Mouse (Mus musculus) gastrocnemius, postnatal 14 days (tissue): ENCODE measurements around the gene Rps6ka5. TPM values are rescaled to one million over a fixed set of nuclear protein-coding genes. Genes with fewer than 3 reads are reported as not detected.

ENCODE experiments used
- DNase-seq: peaks from one replicate; pipeline ENCODE4 v3.0.0; 2021; ENCODE audit warnings: mixed read lengths
- intact Hi-C: fragments of 180-260 bp; cut with DNase I; formaldehyde crosslinking; loops from one replicate; pipeline ENCODE4 v1.15.1; 2025; ENCODE audit warnings: low total_unique reads
- total RNA-seq, 2 experiments: library from RNA; stranded (reverse); gene quantifications; 2 replicates each; pipeline ENCODE4 v1.2.3; 2021

Gene Rps6ka5
- total RNA-seq, 2 experiments from 2014 or later, result 7.3 to 13.6 TPM

DNA sequence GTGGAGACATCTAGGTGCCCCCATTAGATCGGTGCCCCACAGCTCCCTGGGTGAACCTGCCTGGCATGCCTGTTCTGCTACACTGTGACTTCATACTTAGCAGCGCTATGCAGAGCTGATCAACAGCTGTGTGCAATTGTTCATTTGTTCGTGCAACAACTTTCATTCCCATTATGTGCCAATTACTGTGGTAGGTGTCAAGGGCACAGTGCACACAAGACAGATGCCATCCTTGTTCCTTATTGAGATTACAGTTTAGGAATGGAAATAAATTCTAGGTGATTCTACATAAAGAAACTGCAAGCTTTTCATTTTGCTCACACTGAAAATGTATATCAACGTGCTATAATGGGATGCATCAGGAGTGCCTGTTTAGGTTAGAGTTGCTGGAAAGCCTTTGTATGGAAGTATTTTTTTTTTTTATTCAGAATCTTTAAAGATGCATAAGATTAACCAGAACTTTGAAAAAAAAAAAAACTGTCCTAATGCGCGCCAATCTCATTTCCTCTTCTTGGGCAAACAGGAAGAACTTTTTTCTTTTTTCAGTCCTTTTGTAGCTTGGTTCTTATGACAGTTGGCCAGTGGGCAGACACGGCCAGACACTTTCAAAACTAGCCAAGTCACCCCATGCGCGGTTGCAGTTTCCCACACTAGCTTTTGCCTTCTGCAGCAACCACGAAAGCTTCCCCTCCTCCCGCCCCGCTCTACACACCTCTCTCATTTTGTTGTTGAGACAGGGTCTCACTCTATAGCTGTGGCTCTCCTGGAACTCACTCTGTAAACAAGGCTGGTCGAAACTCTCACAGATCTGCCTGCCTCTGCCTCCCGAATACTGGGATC, 2.1 kb upstream of the Rps6ka5 start:
- no peak for DNase-seq
- intact Hi-C loops, result no loop called here

DNA sequence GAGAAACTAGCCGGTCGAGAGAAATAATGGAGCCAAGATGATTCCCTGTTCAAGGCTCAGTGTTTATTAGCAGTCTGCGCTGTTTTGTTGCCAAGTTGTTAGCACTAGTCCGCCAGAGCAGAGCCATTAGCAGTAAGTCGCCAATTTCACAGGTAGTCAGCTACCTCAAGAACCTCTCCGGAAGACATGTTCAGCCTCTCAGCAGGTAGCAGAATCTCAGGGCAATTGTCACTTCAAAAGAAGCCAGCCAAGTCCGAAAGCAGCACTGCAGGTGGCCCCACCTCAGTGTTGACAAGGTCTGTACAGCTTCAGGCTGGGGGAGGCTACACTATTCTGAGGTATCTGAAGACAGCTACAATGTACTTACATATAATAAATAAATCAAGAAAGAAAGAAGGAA, 1.1 kb upstream of the Rps6ka5 start:
- intact Hi-C loops, result no loop called here
- DNase-seq, result no peak

DNA sequence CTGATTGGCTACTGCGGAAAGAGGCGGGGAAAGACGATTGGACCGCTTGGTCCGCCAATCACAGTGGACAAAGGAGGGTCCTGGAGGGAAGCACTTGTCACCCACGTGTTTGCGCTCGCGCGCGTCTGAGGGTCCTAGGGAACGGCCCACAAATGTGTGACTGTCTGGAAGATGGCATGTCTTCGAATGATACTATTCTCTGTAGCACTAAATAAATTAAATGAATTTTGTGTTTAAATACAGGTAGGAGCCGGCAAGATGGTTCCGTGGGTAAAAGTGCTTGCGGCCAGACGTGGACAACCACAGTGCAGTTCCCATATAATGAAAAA, 1.4 kb downstream of the Rps6ka5 start:
- intact Hi-C loops, result no loop called here
- DNase-seq, result no peak

DNA sequence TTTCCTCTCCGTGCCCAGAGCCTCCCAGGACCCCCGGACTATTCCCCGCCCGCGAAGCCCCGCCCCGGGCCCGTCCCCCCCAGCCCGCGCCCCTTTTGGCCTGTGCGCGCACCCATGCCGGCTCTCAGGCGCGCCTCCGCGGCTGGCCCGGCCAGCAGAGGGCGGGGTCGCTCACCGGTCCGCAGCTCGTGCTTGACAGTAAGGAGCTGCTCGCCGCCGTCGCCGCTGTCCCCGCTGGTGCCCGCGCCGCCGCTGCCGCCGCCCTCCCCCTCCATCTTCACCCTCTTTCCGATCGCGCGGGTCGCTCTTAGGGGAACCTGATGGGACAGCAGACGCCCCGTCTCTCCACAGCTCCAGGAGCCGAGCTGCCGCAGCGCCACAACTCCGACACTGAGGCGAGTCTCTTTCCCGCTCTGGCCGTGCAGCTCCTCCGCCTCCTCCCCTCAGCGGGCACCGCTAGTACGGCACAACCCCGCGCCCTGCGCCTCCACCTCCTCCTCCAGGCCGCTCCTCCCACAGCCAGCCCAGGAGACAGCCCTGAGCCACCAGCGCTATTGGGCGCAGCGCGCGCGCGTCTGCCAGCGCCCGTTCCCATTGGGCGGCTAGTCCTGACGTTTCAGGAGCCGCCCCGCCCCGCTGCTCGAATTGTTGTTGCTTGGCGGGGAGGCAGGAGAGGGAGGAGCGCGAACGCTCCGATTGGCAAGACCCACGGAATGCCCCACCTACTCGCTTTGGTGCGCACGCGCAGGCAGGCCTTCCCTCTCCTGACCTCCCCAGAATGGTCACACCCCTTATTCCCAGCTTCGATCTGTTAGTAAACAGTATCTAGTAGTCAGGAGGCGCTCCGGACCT, 2.0 kb downstream of the Rps6ka5 start:
- intact Hi-C loops, result loop anchor here (5.0 kb wide), 1 partner anchor 112 kb away; no protein-coding TSS in a partner anchor
- DNase-seq, result peak; percentile 100

DNA sequence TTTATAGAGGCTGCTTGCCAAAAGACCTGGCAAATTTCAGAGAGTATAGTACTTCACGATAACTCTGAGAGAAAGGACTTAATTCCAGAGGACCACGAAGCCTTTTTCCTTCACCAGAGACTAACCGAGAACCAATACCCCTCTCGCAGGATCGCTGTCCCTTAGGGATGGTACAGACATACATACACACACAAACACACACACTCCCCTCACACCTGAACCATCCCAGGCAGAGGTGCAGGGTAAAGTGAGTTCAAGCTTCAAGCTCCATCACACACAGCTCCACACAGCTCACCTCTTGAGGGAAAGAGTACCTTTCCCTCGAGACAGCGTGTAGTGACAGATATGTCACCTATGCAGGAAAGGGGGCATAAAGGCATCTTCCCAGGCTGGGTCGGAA, 2.6 kb downstream of the Rps6ka5 start:
- no peak for DNase-seq
- intact Hi-C loops, result loop anchor here (5.0 kb wide), 1 partner anchor 113 kb away; no protein-coding TSS in a partner anchor

DNA sequence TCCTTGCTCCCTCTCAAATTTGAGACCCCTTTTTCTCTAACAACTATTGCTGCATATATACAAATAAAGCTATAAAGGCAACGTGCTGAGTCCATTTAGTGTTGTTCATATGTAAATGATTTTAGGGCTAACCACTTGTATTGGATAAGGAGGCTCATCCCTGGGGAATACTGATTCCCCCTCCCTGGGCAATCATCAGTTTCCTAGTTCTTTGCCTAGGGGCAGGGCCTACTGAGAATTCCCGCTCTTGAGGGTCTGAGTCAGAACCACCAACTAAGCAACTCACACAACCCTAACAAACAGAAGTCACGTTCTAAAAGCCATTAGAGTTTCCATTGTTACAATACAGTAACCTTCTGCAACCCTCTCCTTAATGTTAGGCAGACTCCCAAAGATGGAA, 6.0 kb downstream of the Rps6ka5 start:
- no peak for DNase-seq
- intact Hi-C loops, result loop anchor here (5.0 kb wide), 1 partner anchor 116 kb away; no protein-coding TSS in a partner anchor

DNA sequence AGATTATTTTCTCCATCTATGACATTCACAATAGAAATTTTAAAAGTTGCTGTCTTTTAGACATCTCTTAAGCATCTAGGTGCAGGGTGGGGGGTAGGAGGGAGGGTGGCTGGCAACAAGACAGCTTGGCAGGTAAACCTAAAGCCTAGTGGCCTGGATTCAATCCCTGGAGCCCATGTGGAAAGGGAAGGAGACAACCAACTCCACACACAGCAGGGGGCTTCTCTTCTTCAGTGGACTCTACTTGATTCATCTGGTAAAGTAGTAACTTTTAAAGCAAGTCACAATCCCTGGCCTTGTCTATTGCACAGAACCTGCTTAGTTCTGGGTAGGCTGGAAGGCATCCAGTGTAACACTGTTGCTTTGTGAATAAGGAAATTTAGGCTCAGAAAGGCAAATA, 9.3 kb downstream of the Rps6ka5 start:
- intact Hi-C loops, result no loop called here
- DNase-seq, result no peak

DNA sequence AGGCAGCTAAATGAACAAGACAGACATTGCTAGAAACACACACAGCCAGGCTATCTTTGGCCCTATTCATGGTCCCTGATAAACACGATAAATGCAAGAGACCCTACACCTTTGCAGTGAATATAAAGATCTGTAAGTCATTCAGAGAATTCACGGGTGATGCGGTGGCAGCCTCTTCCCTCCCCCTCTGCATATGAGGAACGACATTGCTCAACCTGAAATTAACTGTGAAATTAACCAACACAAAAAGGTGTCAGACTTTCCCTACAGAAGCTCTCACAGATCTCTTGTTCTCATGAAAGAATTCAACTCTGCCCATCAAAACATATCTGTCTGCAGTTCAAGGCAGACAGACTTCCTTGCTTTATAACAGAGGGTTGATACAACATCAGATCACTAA, 9.8 kb downstream of the Rps6ka5 start:
- intact Hi-C loops, result no loop called here
- DNase-seq, result no peak

DNA sequence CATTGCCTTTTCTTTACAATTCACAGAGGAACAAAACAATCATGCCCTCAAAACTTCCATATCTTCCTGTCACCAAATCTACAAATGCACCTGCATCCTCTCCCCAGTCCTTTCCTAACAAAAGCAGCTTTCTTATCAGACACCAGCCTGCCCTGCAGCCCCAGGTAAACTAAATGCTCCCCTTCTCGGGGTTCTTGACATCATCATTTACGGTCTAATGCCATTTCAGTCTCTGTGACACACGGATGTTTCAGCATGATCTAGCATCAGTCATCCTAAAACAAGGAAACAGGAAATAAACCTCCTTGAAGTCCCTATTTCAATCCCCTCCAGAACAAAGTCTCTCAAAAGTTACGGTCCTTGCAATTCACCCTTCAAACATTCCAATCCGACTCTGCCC, 15.0 kb downstream of the Rps6ka5 start:
- DNase-seq, result no peak
- intact Hi-C loops, result no loop called here

DNA sequence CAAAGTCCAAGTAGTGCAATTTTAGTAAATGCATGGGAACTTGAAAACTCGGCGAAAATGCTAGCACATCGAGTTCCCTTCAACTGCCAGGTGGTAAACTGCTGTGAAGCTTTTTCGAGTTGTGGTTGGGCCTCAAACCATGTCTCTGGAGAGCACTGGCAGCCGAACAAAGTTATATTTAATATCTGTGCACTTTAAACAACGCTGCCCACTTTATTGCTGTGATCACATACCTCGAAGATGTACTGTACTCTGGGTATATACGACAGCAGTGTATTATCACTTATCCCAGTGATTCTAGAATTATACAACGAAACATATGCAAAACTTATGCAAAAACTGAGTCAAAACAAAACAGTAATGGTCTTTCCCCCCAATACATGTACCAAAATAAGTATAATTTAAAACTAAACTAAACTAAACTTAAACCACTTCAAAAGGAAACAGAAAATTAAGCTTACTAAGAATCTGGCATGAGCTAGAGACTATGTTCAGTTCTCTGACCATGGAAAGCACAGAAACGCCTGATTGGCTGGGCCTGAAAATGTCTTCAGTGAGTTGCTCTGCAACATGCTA, 15.6 kb downstream of the Rps6ka5 start:
- intact Hi-C loops, result no loop called here
- no peak for DNase-seq

DNA sequence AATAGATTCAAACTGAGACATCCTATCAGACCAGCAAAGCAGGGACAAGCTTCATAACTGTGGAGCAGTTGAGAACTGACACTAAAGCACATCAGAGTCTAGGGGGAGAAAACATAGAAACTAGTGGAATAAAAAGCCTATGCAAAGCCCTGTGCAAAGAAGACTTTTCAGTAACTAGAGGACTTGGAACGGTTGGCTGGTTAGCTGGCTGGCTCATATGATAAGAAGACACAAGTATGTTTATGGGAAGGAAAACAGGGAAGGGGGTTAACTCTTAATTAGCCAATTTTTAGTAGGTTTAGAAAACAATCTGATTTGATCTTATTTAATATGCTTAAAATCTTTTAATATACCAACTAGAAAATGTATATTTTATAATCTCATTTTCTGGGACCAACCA, 16.4 kb downstream of the Rps6ka5 start:
- DNase-seq, result no peak
- intact Hi-C loops, result no loop called here

DNA sequence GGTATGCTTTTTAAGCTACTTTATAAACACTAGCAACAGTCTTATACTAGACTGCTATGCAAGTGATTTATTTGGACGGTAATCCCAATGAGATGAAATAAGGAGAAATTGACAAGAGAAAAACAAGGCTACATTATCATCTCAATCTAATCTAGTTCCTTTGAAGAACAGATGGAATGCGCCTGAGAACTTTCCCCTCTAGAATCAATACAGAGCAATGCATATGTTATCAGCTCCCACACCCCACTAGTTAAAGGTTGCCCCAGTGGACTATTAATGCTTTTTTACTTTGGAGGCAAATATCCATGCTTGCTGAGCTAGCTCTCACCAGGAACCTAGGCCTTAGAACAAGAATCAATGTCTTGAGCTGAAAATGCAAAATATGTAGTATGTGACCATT, 19.5 kb downstream of the Rps6ka5 start:
- no peak for DNase-seq
- intact Hi-C loops, result no loop called here

DNA sequence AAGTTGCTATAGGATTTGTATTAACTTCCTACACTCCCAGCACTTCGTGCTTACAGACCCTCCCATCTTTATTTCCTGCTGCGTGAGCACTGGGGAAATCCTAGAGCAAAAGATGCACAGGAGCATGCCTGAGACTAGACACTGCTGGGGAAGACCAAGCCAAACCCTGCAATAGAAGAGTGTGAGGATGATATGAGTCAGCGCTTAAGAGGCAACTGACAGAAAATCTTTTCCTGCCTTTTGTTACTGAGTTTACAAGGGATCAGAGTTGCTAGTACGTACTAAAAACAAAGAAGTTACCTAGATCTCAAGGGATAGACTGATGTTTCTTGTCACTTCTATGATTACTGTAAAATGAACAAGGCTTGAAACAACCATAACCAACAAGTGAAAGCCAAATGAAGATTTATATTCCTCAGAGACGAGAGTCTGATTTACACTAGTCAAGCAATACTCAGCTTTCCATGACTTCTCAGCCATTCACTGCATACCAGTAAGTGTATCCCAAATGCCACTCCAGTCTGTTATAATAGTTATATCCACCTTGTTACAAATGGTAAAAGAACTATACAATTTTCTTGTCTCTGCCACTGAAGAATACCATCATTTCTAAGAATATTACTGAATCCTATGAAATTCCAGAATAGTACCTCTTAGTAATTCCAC, 21.6 kb downstream of the Rps6ka5 start:
- intact Hi-C loops, result no loop called here
- no peak for DNase-seq

DNA sequence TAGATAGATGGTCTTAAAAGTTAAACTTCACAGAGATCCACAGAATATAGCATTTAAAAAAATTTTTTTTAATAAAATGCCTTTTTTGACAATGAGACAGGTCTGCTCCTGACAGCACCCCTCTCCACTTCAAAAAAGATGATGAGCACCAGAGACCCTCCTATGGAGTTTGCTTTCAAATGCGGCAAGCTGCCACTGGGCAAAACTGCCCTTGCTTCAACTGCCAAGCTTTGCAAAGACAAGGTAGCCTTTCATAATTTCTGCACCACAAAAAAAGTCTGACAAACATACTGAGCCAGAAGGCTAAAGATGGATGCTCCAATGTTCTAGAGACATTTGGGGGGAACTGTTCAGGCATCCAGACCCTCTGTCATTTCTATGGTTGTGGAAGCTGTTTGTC, 28.8 kb downstream of the Rps6ka5 start:
- intact Hi-C loops, result no loop called here
- DNase-seq, result no peak

DNA sequence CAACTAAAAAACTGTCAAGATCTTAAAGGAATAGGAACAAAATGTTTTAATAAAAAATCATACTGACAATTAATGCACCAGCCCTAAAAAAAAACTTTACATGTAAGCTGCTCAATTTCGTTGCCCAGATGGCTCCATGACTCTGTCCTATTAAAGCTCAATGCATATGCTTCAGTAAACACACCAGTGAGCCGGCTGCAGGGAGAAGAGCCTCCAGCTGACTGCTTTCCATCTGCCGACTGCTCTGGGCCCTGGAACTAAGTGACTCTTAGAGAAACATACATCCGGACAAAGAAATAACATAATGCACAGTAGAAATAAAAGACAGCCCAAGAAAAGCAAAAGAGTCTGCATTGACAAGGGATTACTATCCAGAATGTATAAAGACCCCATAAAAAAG, 30.2 kb downstream of the Rps6ka5 start:
- DNase-seq, result no peak
- intact Hi-C loops, result no loop called here

DNA sequence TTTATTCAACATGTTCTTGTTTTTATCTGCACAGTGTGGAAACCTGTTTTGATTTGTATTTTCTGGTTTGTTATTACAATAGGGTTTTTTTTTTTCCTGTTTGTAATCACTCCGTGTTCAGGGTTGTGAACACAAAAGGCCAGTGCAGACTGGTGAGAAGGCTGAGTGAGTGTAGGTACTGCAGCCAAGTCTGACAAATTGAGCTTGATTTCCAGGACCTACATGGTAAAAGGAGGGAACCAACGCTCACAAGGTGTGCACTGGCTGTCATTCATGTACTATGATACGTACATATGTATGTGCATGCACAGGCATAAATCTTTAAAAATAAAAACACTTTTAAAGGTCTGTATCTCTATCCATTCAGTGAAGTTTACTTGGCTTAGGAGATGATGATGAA, 31.5 kb downstream of the Rps6ka5 start:
- intact Hi-C loops, result no loop called here

DNA sequence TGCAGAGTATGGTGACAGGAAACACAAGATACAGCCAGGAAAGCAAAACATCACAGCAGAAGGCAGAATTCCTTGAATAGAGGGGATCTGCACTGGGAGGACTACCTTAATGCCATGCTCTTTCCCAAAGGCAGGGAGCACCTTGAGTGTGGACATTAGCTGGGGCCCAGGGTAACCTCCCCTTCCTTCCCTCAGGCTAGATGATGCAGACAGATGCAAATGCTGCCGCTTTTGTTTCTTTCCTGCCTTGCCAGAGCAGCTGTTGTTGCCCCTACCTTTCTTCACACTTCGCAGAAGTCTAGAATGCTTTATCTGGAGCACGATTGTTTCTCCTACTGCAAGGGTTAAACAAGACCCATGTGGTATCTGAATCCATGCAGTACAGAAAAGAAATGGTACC, 34.6 kb downstream of the Rps6ka5 start:
- intact Hi-C loops, result no loop called here
- DNase-seq, result no peak

More for the DNA sequence above, 31.5 kb downstream of the Rps6ka5 start:
- DNase-seq, result no peak

DNA sequence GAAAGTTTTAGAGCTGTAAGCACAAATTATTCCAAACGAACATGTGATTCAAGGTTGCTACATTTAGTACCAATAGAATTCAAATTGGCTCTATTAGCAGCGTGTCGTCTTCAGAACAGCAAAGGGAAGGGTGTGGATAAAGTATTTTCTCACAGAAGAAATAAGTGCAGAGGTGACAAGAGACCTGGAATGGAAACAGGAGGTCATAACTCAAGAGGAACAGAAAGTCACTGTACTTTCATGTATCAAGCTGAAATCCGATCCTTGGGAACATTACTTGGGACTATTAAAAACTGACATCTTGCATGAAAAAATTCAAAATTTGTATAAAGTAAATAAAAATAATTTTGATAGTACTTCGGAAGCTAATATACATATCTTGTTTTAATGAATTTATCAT, 36.3 kb downstream of the Rps6ka5 start:
- no peak for DNase-seq
- intact Hi-C loops, result no loop called here

DNA sequence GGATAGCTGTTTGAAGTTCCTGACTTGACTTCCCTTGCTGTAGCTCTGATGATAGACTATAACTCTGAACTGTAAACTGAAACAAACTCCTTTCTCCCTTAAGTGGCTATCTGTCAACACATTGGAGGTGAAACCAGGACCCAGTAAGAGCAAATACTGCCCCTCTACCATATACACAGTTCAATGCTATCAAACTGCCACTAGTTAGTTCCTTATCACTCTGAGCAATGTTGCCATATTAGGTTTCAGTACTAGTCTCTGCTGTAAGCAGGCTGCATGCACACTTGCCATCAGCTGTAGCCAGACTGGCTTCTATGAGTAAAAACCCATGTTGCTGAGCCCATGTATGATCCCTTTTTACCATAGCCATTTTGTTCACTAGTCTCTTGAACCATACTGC, 38.6 kb downstream of the Rps6ka5 start:
- no peak for DNase-seq
- intact Hi-C loops, result no loop called here

DNA sequence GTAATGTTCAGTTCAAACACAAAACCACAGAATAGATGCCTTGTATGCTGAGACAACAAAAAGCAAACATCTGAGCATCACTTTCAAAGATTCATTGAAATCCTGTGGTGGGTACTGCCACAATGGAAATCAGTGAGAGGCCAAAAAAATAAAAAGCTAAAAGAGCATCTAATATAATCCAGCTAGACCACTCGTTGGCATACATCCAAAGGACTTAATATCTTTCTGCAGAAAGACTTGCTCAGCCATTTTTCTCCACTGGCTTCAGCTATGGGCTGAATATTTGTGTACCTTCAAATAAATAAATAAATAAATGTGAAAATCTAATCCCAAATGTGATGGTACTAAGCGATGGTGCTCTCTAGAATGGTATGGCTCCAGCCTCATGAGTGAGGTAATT, 39.8 kb downstream of the Rps6ka5 start:
- intact Hi-C loops, result no loop called here
- DNase-seq, result no peak
